Mouse (Mus musculus) left cerebral cortex, postnatal 25 days (tissue): ENCODE measurements around the gene Dnajc15. TPM values are rescaled to one million over a fixed set of nuclear protein-coding genes. Genes with fewer than 3 reads are reported as not detected.
A peak's percentile ranks its signal among the peaks of the same experiment; 100 is the strongest.

Experiments
- DNase-seq, 2 experiments: peaks; one replicate each; pipeline ENCODE4 v3.0.0; 2022; ENCODE audit warnings: low spot score in 2 of 2, mixed read lengths in 1 of 2
- intact Hi-C: fragments of 180-260 bp; cut with DNase I; formaldehyde crosslinking; loops from one replicate; pipeline ENCODE4 v1.15.1; 2025
- total RNA-seq, 2 experiments: library from RNA; stranded (reverse); gene quantifications; 2 replicates each; pipeline ENCODE4 v1.2.3; 2021

Gene Dnajc15
- total RNA-seq, 2 experiments from 2014 or later, result 69.5 to 72.0 TPM

GRCm38 (mm10) chr14:77806345-77806744 lies 68.6 kb downstream of the Dnajc15 start:
- DNase-seq, result no peak
- intact Hi-C loops, result no loop called here

- intact Hi-C loops, result no loop called here
- no peak for DNase-seq
These were observed 72.7 kb downstream of the Dnajc15 start for GRCm38 (mm10) chr14:77802268-77802630.

- intact Hi-C loops, result no loop called here
- no peak for DNase-seq
These were observed 73.2 kb downstream of the Dnajc15 start for GRCm38 (mm10) chr14:77801571-77802267.

- DNase-seq, result no peak
- intact Hi-C loops, result no loop called here
These were observed 78.4 kb downstream of the Dnajc15 start for GRCm38 (mm10) chr14:77796506-77796905.

GRCm38 (mm10) chr14:77795240-77795639 lies 79.7 kb downstream of the Dnajc15 start:
- DNase-seq, result no peak
- intact Hi-C loops, result no loop called here

- intact Hi-C loops, result no loop called here
These were observed 80.5 kb downstream of the Dnajc15 start for GRCm38 (mm10) chr14:77794285-77794949.

GRCm38 (mm10) chr14:77792998-77793397 lies 81.9 kb downstream of the Dnajc15 start:
- no peak for DNase-seq
- intact Hi-C loops, result no loop called here

More at GRCm38 (mm10) chr14:77794285-77794949, 80.5 kb downstream of the Dnajc15 start:
- no peak for DNase-seq

GRCm38 (mm10) chr14:77783217-77783616 lies 91.7 kb downstream of the Dnajc15 start:
- intact Hi-C loops, result no loop called here
- no peak for DNase-seq

GRCm38 (mm10) chr14:77777365-77777764 lies 97.6 kb downstream of the Dnajc15 start:
- intact Hi-C loops, result no loop called here
- no peak for DNase-seq

GRCm38 (mm10) chr14:77776005-77776531 lies 98.9 kb downstream of the Dnajc15 start:
- intact Hi-C loops, result no loop called here

GRCm38 (mm10) chr14:77773331-77773730 lies 101.6 kb downstream of the Dnajc15 start:
- DNase-seq, result no peak
- intact Hi-C loops, result no loop called here

More at GRCm38 (mm10) chr14:77776005-77776531, 98.9 kb downstream of the Dnajc15 start:
- peak; percentile 22 to 56 for DNase-seq

- intact Hi-C loops, result no loop called here
- DNase-seq, result no peak
These were observed 103.3 kb downstream of the Dnajc15 start for GRCm38 (mm10) chr14:77771626-77772025.

Other genes with a start within 250 kb of the Dnajc15 start
- under 1 TPM; 0.30 to 0.62 TPM for gene Epsti1, start 29.1 kb upstream of the Dnajc15 start, total RNA-seq
- gene Fam216b, start 213.9 kb upstream of the Dnajc15 start, total RNA-seq, result under 1 TPM; 0.16 to 0.43 TPM